Mouse (Mus musculus) limb, embryonic 10.5 days (tissue): ENCODE data around the gene Dclre1a. TPM values are rescaled to one million over a fixed set of nuclear protein-coding genes. Genes with fewer than 3 reads are reported as not detected.

ENCODE experiments used
- DNase-seq: peaks from one replicate; pipeline ENCODE4 v3.0.0-alpha.2; 2017; ENCODE audit warnings: low spot score
- H3K27ac ChIP-seq: fragments of 300-500 bp; sonication (generic); 2 replicates; pipeline ENCODE4 v1.5.1; 2016; ENCODE audit warnings: mild to moderate bottlenecking
- H3K27me3 ChIP-seq: fragments of 300-500 bp; sonication (generic); 2 replicates; pipeline ENCODE4 v1.6.1; 2016; ENCODE audit warnings: low read depth, mild to moderate bottlenecking; ENCODE audit not compliant: poor library complexity, severe bottlenecking
- H3K36me3 ChIP-seq: fragments of 300-500 bp; sonication (generic); 2 replicates; pipeline ENCODE4 v1.6.1; 2016; ENCODE audit warnings: mild to moderate bottlenecking, moderate library complexity
- H3K4me1 ChIP-seq: fragments of 300-500 bp; sonication (generic); 2 replicates; pipeline ENCODE4 v1.6.1; 2016
- H3K4me3 ChIP-seq: fragments of 300-500 bp; sonication (generic); 2 replicates; pipeline ENCODE4 v1.5.1; 2016; ENCODE audit warnings: mild to moderate bottlenecking, moderate library complexity
- H3K9me3 ChIP-seq: fragments of 300-500 bp; sonication (generic); replicated peaks from 2 replicates; pipeline ENCODE4 v1.6.1; 2016; ENCODE audit warnings: mild to moderate bottlenecking
- WGBS: fragments of 180-500 bp; shearing (Covaris S2); methylation state at CpG from one replicate; pipeline ENCODE4 v1.1.7; 2016; 5-methylcytosine and 5-hydroxymethylcytosine counted together
- polyA plus RNA-seq: library from polyadenylated mRNA; unstranded; fragments of >200 nt; fragmentation: Nextera tagmentation; extraction: Ambion mirVana; gene quantifications from 2 replicates; pipeline ENCODE4 v1.2.1, GENCODE M21; 2016

The Dclre1a gene
- polyA plus RNA-seq, 1 experiment from 2014 or later = 20.9 TPM

DNA sequence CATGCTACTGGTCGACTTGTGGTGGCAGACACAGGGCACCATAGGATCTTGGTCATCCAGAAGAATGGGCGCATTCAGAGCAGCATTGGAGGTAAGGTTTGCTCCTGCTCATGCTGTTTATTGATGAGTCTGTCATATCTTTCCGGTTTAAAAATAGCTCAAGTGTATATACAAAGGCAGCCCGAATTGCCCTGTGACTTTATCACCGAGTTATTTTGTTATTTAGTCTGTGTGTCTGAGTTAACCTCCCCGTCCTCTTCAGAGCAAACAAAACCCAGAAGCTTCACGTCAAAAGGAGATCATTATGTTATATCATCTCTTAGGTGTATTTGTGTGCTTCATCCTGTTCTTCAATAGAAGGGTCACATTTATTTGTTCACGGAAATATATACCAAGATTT is 22.8 kb upstream of the Dclre1a start:
- Histone ChIP-seq H3K27me3 (no peaks in the 10 kb centered on the region), H3K4me1 (no peaks in the 10 kb centered on the region), H3K36me3 (peaks cover 32% of the 10 kb centered on the region), H3K27ac (no peak overlapping the region), H3K4me3 (no peak overlapping the region), H3K9me3 (no peaks in the 10 kb centered on the region)
- 94% methylated on average over 8 of the region's 8 CpGs for WGBS
- DNase-seq = no peak

DNA sequence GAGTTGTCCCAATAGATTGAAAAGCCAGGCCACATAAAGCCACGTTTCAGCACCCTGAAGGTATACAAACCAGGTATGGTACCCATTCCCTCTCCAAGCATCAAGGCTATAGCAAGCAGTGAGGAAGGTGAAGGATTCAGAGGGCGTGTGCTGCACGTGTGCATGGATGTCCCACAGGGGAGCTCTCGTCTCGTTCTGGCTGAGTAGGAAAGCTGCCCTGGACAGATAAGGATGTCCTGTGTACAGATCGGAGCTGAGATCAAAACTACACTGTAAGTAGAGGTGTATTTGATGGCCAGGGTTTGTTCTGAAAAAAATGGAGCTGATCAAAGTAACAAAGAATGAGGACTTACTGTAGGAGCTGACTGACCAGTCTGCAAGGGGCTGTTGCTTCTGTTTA is 18.9 kb upstream of the Dclre1a start:
- H3K27me3 ChIP-seq = no peaks in the 10 kb centered on the region
- H3K4me3 ChIP-seq = no peak overlapping the region
- no peak overlapping the region for H3K27ac ChIP-seq
- 91% methylated on average over 6 of the region's 6 CpGs for WGBS
- H3K9me3 ChIP-seq = no peaks in the 10 kb centered on the region
- no peak for DNase-seq
- H3K4me1 ChIP-seq = no peaks in the 10 kb centered on the region
- peaks cover 21% of the 10 kb centered on the region for H3K36me3 ChIP-seq

DNA sequence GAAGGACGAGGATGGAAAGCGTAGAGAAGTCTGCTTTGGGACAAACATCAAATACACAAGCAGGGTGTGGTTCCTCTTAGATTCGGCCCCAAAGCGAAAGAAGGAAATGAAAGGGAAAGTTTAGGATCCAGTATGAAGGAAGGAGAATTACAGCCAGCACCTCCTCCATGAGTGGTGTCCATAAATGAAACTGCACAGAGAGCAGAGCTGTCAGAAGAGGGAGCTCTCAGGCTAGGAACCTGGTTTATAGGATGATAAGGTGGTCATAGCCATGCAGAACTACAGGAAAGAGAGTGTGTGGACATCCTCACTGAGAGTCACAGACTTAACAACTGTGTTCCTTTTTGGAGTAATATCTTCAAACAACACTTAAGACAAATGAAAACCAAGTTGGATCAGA is 18.0 kb upstream of the Dclre1a start:
- H3K36me3 ChIP-seq = peaks cover 18% of the 10 kb centered on the region
- no peaks in the 10 kb centered on the region for H3K9me3 ChIP-seq
- 90% methylated on average over 4 of the region's 4 CpGs for whole genome bisulfite sequencing
- no peaks in the 10 kb centered on the region for H3K4me1 ChIP-seq
- DNase-seq = no peak
- no peak overlapping the region for H3K4me3 ChIP-seq
- H3K27me3 ChIP-seq = no peaks in the 10 kb centered on the region
- no peak overlapping the region for H3K27ac ChIP-seq

DNA sequence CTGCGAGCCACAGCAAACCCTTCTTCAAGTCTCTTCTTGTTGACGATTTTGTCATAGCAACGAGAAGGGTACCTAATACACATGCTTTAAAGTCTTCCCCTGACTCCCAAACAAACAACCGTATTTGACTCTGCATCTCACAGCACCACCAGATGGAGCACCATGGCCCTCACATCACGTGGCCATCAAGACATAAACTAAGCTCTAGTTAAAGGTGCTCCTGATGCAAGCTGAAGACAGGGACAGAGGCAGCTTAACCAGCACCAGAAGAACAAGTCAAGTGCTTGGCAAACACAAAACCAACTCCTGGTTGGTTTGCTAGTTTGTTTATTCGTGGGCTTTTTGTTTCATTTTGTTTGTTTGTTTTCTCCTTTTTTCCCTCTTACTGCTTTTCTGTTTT is 17.3 kb upstream of the Dclre1a start:
- peaks cover 14% of the 10 kb centered on the region for H3K36me3 ChIP-seq
- H3K27ac ChIP-seq = no peak overlapping the region
- no peaks in the 10 kb centered on the region for H3K27me3 ChIP-seq
- 71% methylated on average over 6 of the region's 6 CpGs for WGBS
- H3K4me3 ChIP-seq = no peak overlapping the region
- no peaks in the 10 kb centered on the region for H3K9me3 ChIP-seq
- H3K4me1 ChIP-seq = no peaks in the 10 kb centered on the region
- DNase-seq = no peak

DNA sequence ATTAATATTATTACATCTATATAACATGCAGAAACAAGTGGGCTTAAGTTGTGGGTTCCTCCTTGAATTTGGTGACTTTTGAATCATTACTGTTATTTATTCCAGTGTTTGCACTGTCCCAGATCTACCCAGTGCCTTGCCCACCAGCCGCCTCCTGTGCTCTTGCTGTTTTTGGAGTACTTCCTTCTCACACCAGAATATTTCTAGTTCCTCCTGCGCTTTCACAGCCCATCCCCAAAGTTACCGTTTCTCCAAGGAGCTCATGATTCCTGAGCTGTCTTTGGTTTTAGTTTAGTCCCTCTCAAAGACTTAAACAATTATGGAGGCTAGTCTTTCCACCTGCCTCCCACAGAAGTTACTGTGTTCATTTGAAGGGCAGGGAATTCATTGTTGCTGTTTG is 15.4 kb upstream of the Dclre1a start:
- DNase-seq = no peak
- peaks cover 30% of the 10 kb centered on the region for H3K36me3 ChIP-seq
- H3K27me3 ChIP-seq = no peaks in the 10 kb centered on the region
- no peaks in the 10 kb centered on the region for H3K9me3 ChIP-seq
- no peak overlapping the region for H3K4me3 ChIP-seq
- 94% methylated on average over 3 of the region's 3 CpGs for WGBS
- H3K27ac ChIP-seq = no peak overlapping the region
- H3K4me1 ChIP-seq = no peaks in the 10 kb centered on the region

DNA sequence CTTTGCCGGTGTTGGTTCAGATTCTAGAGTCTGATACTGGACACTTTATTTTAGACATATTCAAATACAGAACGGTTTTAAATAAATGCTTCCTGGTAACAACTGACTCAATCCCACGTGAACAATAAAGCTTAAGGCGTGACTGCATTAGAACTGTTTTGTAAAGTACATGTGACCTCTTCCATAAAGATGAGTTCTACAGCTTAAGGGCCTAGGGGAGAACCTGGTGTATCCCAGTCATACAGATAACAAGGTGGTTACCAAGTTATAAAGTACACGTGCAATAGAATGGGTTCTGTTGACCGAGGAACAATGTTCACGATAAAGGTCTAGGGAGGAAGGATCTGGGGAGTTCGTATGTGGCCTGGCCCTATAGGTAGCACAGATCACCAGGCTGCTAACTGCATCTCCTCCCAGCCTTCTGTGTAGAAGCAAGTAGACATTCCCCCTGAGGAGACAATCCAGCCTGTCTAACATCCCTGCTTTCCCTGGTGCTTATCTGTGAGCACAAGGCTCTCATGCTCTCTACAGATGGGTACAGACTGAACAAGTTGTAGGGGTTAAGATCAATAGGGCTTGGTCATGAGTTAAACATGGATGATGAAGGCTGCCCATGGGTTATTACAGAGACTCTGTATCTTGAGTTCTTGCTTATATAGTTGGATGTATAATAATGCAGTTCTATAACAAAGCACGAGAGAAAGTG is 14.6 kb upstream of the Dclre1a start:
- H3K4me3 ChIP-seq = no peak overlapping the region
- no peak overlapping the region for H3K27ac ChIP-seq
- no peak for DNase-seq
- H3K36me3 ChIP-seq = peaks cover 37% of the 10 kb centered on the region
- no peaks in the 10 kb centered on the region for H3K4me1 ChIP-seq
- H3K9me3 ChIP-seq = no peaks in the 10 kb centered on the region
- WGBS = 94% methylated on average over 9 of the region's 9 CpGs
- H3K27me3 ChIP-seq = no peaks in the 10 kb centered on the region

DNA sequence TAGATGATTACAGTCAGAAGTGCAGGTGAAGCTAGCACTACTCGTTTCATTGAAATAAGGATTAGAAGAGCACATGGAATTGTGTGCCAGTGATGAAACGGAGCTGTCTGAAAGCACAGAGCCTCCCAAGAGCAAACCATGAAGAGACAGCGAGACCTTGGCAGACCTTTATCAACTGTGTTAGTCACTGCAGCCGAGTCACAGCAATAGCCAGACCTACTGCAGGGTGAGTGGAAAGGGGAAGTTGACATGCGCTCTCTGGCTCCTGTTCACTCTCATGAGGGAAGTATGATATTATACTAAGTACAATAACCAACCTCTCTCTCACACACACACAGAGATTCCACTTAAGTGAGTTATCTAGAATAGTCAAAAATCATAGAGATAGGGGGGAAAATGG is 8.0 kb upstream of the Dclre1a start:
- H3K4me3 ChIP-seq = no peak overlapping the region
- peaks cover 86% of the 10 kb centered on the region for H3K36me3 ChIP-seq
- peaks cover 5% of the 10 kb centered on the region; the same call in 1 of the 2 replicates for H3K4me1 ChIP-seq
- no peak for DNase-seq
- no peak overlapping the region for H3K27ac ChIP-seq
- 94% methylated on average over 5 of the region's 5 CpGs for WGBS
- no peaks in the 10 kb centered on the region for H3K9me3 ChIP-seq
- H3K27me3 ChIP-seq = no peaks in the 10 kb centered on the region

DNA sequence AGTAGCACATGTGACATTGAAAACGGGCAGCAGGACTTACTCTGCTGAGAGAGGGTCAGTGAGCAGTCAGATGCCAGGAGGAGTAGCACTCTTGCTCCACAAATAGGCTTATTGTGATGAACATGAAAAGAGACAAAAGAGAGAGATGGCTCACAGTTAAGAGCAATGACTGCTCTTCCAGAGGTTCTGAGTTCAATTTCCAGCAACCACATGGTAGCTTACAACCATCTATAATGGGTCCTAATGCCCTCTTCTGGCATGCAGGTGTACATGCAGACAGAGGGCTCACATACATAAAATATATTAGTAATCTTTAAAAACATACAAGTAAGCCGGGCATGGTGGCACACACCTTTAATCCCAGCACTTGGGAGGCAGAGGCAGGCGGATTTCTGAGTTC is 5.2 kb upstream of the Dclre1a start:
- H3K36me3 ChIP-seq = peaks cover 62% of the 10 kb centered on the region
- H3K27ac ChIP-seq = no peak overlapping the region

DNA sequence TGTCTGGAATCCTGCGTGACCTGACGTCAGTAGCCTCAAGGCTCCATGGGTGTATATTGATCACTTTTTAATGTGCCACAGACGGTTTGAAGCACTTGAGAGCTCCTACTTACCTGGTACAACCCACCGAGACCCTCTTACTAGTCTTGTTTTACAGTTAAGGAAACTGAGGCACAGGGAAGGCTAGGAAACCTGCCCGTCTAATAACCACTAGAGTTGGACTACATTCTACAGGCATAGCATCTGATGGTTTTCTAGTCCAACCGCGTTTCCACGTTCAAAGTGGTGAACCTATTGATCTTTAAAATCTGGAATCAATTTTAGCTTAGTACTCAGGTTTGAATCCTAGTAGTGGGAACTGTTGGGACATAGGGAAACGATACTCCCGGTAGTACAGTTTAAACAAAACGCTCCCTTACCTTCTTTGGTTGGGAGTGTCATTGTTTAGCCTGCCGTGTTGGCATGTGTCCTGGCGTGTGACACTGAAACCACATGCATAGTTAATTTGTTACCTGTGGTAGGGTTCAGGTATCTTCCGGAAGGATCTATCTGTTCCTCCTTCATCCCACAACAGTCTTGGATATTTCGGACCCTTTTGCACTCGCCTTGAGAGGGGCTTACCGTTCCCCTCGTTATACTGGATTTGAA is 1.1 kb upstream of the Dclre1a start:
- peak overlapping the region; percentile 99 for H3K27ac ChIP-seq
- DNase-seq = no peak
- 27% methylated on average over 18 of the region's 18 CpGs for WGBS
- H3K4me1 ChIP-seq = peaks cover 20% of the 10 kb centered on the region
- no peaks in the 10 kb centered on the region for H3K9me3 ChIP-seq
- peak overlapping the region; percentile 95 for H3K4me3 ChIP-seq
- peaks cover 40% of the 10 kb centered on the region for H3K36me3 ChIP-seq
- H3K27me3 ChIP-seq = no peaks in the 10 kb centered on the region

More for the DNA sequence above, 5.2 kb upstream of the Dclre1a start:
- Histone ChIP-seq H3K4me1 (peaks cover 15% of the 10 kb centered on the region), H3K27me3 (no peaks in the 10 kb centered on the region), H3K9me3 (no peaks in the 10 kb centered on the region), H3K4me3 (no peak overlapping the region)
- 94% methylated on average over 3 of the region's 3 CpGs for WGBS
- no peak for DNase-seq

DNA sequence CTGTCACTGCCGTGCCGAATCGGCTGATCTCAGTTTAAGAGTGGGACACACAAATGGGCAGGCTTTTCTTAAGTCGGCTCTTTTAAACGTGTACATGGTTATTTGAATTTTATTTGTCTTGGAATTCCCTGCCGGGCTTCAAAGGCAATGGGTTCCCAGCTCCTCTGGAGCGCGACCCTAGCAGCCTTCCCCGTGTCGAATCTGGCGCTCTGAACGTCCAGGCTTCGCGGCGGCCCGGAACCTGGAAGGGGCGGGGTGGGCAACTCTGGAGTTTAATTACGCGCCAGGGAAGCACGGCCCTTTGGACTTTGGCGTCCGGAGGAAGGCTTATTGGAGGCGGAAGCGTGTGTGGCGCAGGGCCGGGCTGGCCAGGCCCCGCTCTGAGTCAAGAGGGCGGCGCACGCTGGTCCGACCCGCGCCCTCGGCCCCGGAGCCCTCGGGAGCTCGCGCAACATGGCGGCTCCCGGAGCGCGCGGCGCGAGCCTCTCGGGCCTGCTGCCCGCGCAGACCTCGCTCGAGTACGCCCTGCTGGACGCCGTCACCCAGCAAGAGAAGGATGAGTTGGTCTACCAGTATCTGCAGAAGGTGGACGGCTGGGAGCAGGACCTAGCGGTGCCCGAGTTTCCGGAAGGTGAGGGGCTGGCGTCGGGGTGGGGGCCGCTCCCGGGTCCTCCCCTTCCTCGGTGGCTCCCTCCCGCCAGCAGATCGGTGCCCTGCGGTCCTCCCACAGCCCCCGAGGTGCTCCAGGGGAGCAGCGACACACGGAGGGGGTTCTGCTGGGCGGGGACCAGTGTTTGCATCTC is 409 bp upstream of the Dclre1a start, which contains the start of gene Nhlrc2:
TSS of gene Nhlrc2 (plus strand) at position 32 of the 803 bp plus-strand sequence.
- Histone ChIP-seq H3K9me3 (no peaks in the 10 kb centered on the region), H3K4me1 (peaks cover 20% of the 10 kb centered on the region), H3K27me3 (no peaks in the 10 kb centered on the region), H3K27ac (peak within 1 kb of the TSS; percentile 99), H3K4me3 (peak within 1 kb of the TSS; percentile 95), H3K36me3 (peaks cover 38% of the 10 kb centered on the region)
- WGBS = under 1% methylated on average over 69 of the region's 69 CpGs
- DNase-seq = peak; percentile 91

DNA sequence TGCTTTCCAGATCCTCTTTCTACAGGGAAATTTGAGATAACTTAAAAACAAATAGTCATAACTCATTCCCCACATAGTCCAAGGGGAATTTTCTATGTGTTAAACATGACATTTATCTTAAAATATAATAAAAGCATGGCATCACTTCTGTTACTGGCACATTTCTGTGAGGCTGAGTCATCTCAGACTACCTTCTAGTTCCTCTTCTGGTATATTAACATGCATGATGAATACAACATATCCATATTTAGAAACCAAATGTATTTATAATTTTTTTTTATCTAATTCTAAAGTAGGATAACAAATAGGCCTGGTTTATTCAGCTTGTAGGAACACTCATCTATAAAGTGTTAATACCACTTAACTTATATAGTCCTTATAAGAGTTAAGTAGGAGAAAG is 2.0 kb downstream of the Dclre1a start:
- Histone ChIP-seq H3K4me3 (no peak overlapping the region), H3K27ac (no peak overlapping the region), H3K4me1 (peaks cover 20% of the 10 kb centered on the region), H3K9me3 (no peaks in the 10 kb centered on the region), H3K27me3 (no peaks in the 10 kb centered on the region), H3K36me3 (peaks cover 35% of the 10 kb centered on the region)
- no peak for DNase-seq

DNA sequence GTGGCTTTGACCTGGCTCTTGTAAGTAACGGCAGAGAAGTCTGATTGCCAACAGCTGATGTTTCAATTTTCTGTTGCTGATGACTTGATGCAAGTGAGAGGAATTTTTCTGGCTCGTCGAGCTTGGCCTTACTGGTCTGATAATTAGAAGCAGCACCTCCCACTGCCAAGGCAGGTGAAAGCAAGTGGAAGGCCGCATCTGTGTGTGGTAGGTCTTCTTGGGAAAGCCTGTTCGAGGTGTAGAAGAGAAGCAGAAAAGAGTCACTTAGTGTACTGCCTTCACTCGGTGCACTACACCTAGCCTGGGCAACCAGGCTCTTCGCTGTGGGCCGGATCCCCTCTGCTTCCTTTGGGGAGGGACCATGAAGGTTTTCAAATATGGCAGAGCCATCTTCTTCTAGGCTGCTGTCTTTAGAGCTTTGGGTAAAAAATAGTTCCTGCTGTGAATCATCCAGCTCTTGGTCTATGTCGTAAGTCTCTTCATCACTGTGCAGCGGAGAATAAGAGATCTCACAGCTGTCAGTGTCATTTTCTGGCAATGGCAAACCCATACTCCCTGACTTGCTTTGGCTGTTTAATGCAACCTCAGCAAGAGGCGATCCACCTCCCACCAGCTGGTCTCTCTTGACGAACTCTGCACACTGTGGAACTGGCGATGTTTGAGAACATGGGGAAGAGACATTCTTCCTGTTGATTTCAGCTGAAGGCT is 3.2 kb downstream of the Dclre1a start:
- Histone ChIP-seq H3K4me1 (peaks cover 17% of the 10 kb centered on the region), H3K4me3 (no peak overlapping the region), H3K36me3 (peaks cover 42% of the 10 kb centered on the region), H3K27me3 (no peaks in the 10 kb centered on the region), H3K9me3 (no peaks in the 10 kb centered on the region), H3K27ac (no peak overlapping the region)
- 93% methylated on average over 13 of the region's 13 CpGs for WGBS
- DNase-seq = no peak
